Mouse (Mus musculus) embryonic facial prominence, embryonic 12.5 days (tissue): ENCODE results near the gene Slc13a3. TPM values are rescaled to one million over a fixed set of nuclear protein-coding genes. Genes with fewer than 3 reads are reported as not detected.
"Not testable (repeated sequence)": the region's sequence is repeated elsewhere in the genome, so short reads cannot be mapped to it uniquely, and the experiment has no call there.

Experiments
- ATAC-seq: fragments of 200-750 bp; cut with Nextera tagmentation; 2 replicates; pipeline ENCODE4 v1.8.0; 2017; ENCODE audit not compliant: insufficient number of reproducible peaks, insufficient read depth, low FRiP score, low TSS enrichment
- H3K27ac ChIP-seq: fragments of 300-500 bp; sonication (generic); 2 replicates; pipeline ENCODE4 v1.5.1; 2016; ENCODE audit warnings: mild to moderate bottlenecking
- H3K27me3 ChIP-seq: fragments of 300-500 bp; sonication (generic); 2 replicates; pipeline ENCODE4 v1.6.1; 2016; ENCODE audit warnings: mild to moderate bottlenecking, moderate library complexity
- H3K36me3 ChIP-seq: fragments of 300-500 bp; sonication (generic); 2 replicates; pipeline ENCODE4 v1.6.1; 2016; ENCODE audit warnings: mild to moderate bottlenecking
- H3K4me1 ChIP-seq: fragments of 300-500 bp; sonication (generic); 2 replicates; pipeline ENCODE4 v1.6.1; 2016
- H3K4me2 ChIP-seq: fragments of 300-500 bp; sonication (generic); replicated peaks from 2 replicates; pipeline ENCODE4 v1.6.1; 2016; ENCODE audit warnings: mild to moderate bottlenecking, moderate library complexity
- H3K4me3 ChIP-seq: fragments of 300-500 bp; sonication (generic); 2 replicates; pipeline ENCODE4 v1.5.1; 2016; ENCODE audit warnings: mild to moderate bottlenecking
- H3K9ac ChIP-seq: fragments of 300-500 bp; sonication (generic); 2 replicates; pipeline ENCODE4 v1.6.1; 2016; ENCODE audit warnings: mild to moderate bottlenecking, moderate library complexity
- H3K9me3 ChIP-seq: fragments of 300-500 bp; sonication (generic); 2 replicates; pipeline ENCODE4 v1.6.1; 2016; ENCODE audit warnings: mild to moderate bottlenecking, moderate library complexity
- WGBS: fragments of 180-500 bp; shearing (Covaris S2); methylation state at CpG from one replicate; pipeline ENCODE4 v1.1.7; 2016; 5-methylcytosine and 5-hydroxymethylcytosine counted together
- polyA plus RNA-seq: library from polyadenylated mRNA; unstranded; fragments of >200 nt; fragmentation: Nextera tagmentation; extraction: Ambion mirVana; gene quantifications from 2 replicates; pipeline ENCODE4 v1.2.1, GENCODE M21; 2016

The Slc13a3 gene
- 0.10 and 0.24 TPM in 2 replicates for polyA plus RNA-seq

GRCm38 (mm10) chr2:165473003-165473402, at the start of gene Slc13a3:
Gene Slc13a3 (minus strand): TSS chr2:165473230.
- ATAC-seq = no peak
- Histone ChIP-seq H3K27ac (no peak within 1 kb of the TSS), H3K27me3 (peaks cover 20% of the 10 kb centered on the region), H3K36me3 (no peaks in the 10 kb centered on the region), H3K9me3 (no peaks in the 10 kb centered on the region), H3K4me1 (peaks cover 4% of the 10 kb centered on the region; the same call in 1 of the 2 replicates), H3K4me3 (peak within 1 kb of the TSS; percentile 18; the same call in 1 of the 2 replicates), H3K9ac (peak within 1 kb of the TSS; percentile 36; the same call in 1 of the 2 replicates), H3K4me2 (peak within 1 kb of the TSS; percentile 44)
- WGBS = 6% methylated on average over 26 of the region's 35 CpGs

GRCm38 (mm10) chr2:165515178-165515728, 42.2 kb upstream of the Slc13a3 start:
- no peak overlapping the region for H3K9ac ChIP-seq
- no peaks in the 10 kb centered on the region for H3K9me3 ChIP-seq
- ATAC-seq = 0 out of 2 replicates have a peak, but pooled peaks have one; percentile 17
- no peak overlapping the region for H3K4me3 ChIP-seq
- H3K27ac ChIP-seq = no peak overlapping the region
- H3K4me1 ChIP-seq = peaks cover 14% of the 10 kb centered on the region
- H3K27me3 ChIP-seq = no peaks in the 10 kb centered on the region
- no peak overlapping the region for H3K4me2 ChIP-seq
- 93% methylated on average over 20 of the region's 20 CpGs for WGBS
- H3K36me3 ChIP-seq = peaks cover 22% of the 10 kb centered on the region

- WGBS = 47% methylated on average over 11 of the region's 11 CpGs
- no peak for ATAC-seq
These were observed 40.0 kb upstream of the Slc13a3 start for GRCm38 (mm10) chr2:165512870-165513600.

DNA sequence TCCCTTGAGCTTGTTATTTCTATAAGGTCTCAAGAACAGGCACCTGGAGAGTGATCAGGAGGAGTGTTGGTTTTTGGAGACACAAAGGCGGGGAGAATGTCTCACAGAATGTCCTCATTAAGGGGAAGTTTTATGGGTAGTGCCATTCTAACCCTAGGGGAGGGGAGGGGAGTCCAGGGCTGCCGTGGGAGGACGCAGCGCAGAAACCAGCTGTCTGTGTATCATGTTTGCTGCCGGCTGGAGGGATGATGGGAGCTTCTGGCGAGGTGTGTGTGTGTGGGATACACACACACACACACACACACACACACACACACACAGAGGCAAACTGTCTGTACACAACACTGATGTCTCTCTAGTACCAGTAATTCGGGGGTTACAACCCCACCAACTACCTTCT, 39.4 kb upstream of the Slc13a3 start:
- Histone ChIP-seq H3K4me1 (peaks cover 14% of the 10 kb centered on the region), H3K27me3 (no peaks in the 10 kb centered on the region), H3K9me3 (no peaks in the 10 kb centered on the region), H3K27ac (peak overlapping the region; percentile 36; the same call in 1 of the 2 replicates), H3K36me3 (peaks cover 18% of the 10 kb centered on the region), H3K9ac (no peak overlapping the region), H3K4me2 (no peak overlapping the region), H3K4me3 (no peak overlapping the region)
- WGBS = 32% methylated on average over 7 of the region's 7 CpGs
- ATAC-seq = no peak

More at GRCm38 (mm10) chr2:165512870-165513600, 40.0 kb upstream of the Slc13a3 start:
- Histone ChIP-seq H3K4me2 (no peak overlapping the region), H3K4me3 (no peak overlapping the region), H3K27me3 (no peaks in the 10 kb centered on the region), H3K9ac (no peak overlapping the region; the same call in 1 of the 2 replicates), H3K27ac (peak overlapping the region; percentile 36; the same call in 1 of the 2 replicates), H3K4me1 (peaks cover 14% of the 10 kb centered on the region), H3K36me3 (peaks cover 18% of the 10 kb centered on the region), H3K9me3 (no peaks in the 10 kb centered on the region)

DNA sequence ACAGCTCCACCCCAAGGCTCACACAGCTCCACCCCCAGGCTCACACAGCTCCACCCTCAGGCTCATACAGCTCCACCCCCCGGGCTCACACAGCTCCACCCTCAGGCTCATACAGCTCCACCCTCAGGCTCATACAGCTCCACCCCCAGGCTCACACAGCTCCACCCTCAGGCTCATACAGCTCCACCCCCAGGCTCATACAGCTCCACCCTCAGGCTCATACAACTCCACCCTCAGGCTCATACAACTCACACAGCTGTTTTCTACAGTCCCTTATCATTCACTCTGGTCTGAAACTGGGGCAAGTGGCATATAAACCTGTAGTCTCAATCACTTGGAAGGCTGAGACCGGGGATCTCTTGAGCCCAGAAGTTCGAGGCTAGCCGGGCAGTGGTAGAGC, 38.5 kb upstream of the Slc13a3 start:
- WGBS = 81% methylated on average over 4 of the region's 4 CpGs
- not testable (repeated sequence) for H3K9ac ChIP-seq, H3K4me3 ChIP-seq, H3K27me3 ChIP-seq, H3K9me3 ChIP-seq, H3K27ac ChIP-seq, ATAC-seq, H3K4me2 ChIP-seq
- H3K4me1 ChIP-seq = peaks cover 14% of the 10 kb centered on the region
- H3K36me3 ChIP-seq = peaks cover 15% of the 10 kb centered on the region

GRCm38 (mm10) chr2:165510914-165511458, 38.0 kb upstream of the Slc13a3 start:
- H3K36me3 ChIP-seq, H3K4me3 ChIP-seq, H3K27ac ChIP-seq, H3K9me3 ChIP-seq, H3K4me2 ChIP-seq, ATAC-seq, H3K9ac ChIP-seq, H3K27me3 ChIP-seq: not testable (repeated sequence)
- WGBS = 62% methylated on average over 2 of the region's 2 CpGs
- peaks cover 14% of the 10 kb centered on the region for H3K4me1 ChIP-seq

- H3K4me3 ChIP-seq = no peak overlapping the region
- no peaks in the 10 kb centered on the region for H3K27me3 ChIP-seq
- peaks cover 9% of the 10 kb centered on the region for H3K36me3 ChIP-seq
- no peak overlapping the region for H3K4me2 ChIP-seq
- WGBS = 51% methylated on average over 5 of the region's 5 CpGs
- no peak overlapping the region for H3K9ac ChIP-seq
- H3K9me3 ChIP-seq = no peaks in the 10 kb centered on the region
- no peak for ATAC-seq
- H3K4me1 ChIP-seq = peaks cover 14% of the 10 kb centered on the region
- no peak overlapping the region for H3K27ac ChIP-seq
These were observed 37.4 kb upstream of the Slc13a3 start for GRCm38 (mm10) chr2:165510466-165510865.

- ATAC-seq = no peak
- peaks cover 19% of the 10 kb centered on the region for H3K4me1 ChIP-seq
- no peak overlapping the region for H3K4me2 ChIP-seq
- no peak overlapping the region for H3K27ac ChIP-seq
- H3K4me3 ChIP-seq = no peak overlapping the region
- no peak overlapping the region for H3K9ac ChIP-seq
- no peaks in the 10 kb centered on the region for H3K9me3 ChIP-seq
- WGBS = 67% methylated on average over 9 of the region's 9 CpGs
- H3K27me3 ChIP-seq = no peaks in the 10 kb centered on the region
- peaks cover 2% of the 10 kb centered on the region for H3K36me3 ChIP-seq
These were observed 36.7 kb upstream of the Slc13a3 start for GRCm38 (mm10) chr2:165509686-165510085.

DNA sequence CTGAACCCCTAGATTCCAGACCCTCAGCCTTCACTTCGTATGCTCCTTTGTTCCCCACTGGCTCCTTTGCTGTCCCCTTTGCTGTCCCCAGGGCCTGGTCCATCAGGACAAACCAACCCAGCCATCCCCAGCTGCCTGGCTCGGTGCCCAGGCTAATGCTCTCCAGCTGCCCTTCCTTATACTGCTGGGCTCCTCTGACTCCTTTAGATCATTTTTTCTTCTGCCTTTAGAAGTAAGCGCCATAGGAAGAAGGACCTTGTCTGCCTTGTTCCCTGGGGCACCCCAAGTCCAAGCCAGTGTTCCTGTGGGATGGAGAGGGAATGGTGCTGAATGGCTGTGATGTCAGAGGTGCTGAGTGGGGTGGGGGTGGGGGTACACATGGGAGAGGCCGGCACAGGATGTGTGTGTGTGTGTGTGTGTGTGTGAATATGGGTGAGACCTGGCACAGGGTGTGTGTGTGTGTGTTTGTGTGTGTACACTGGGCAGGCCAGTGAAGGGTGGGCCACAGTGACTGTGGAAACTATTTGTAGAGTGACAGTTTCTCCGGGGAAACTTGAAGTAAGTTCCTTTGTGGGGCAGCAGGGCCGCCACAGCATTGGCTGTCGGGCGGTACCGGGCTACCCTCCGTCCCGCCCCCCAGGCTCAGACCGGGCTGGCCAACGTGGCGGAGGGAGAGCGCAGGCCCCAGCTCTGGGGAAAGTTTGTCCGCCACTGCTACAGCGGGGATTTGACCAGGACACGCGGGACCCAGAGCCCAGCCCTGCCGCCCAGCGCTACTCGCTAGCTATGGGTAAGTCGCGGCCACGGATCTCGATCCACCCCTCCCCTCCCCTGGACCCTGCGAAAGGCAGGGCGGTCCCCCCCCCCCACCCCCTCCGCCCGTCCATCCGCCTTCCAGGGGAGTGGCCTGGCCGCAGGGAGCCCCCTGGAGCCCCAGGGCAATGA, 30.5 kb upstream of the Slc13a3 start, which contains the start of gene Slc2a10:
Gene Slc2a10, plus strand, starts transcription at position 529 of the 945 bp plus-strand sequence.
- Histone ChIP-seq H3K4me1 (peaks cover 26% of the 10 kb centered on the region), H3K4me3 (peak within 1 kb of the TSS; percentile 51), H3K4me2 (peak within 1 kb of the TSS; percentile 83), H3K27ac (peak within 1 kb of the TSS; percentile 77), H3K9me3 (no peaks in the 10 kb centered on the region), H3K36me3 (no peaks in the 10 kb centered on the region), H3K9ac (peak within 1 kb of the TSS; percentile 75), H3K27me3 (no peaks in the 10 kb centered on the region)
- peak; percentile 83 for ATAC-seq
- WGBS = 4% methylated on average over 26 of the region's 32 CpGs

DNA sequence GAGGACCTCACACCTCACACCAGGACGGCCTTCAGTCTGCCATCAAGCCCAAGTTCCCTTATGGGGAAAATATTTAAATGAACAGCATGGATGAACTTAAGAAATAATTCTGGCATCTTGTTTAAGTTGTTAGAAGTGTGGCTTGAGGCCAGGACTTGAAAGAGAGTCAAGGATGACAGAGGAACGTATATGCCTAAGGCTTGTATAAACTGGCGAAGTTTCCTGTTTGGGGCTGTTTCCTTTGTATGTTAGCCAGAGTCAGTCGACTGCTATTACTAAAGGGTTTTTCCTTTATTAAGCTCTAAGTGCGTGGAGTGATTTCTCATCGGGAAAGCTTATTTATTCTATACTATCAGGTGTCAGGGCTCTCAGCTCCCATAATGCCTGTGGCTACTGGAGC, 25.8 kb upstream of the Slc13a3 start:
- H3K4me3 ChIP-seq = no peak overlapping the region
- WGBS = 63% methylated on average over 6 of the region's 6 CpGs
- H3K27ac ChIP-seq = no peak overlapping the region
- no peak overlapping the region for H3K9ac ChIP-seq
- H3K36me3 ChIP-seq = no peaks in the 10 kb centered on the region
- no peaks in the 10 kb centered on the region for H3K27me3 ChIP-seq
- H3K4me2 ChIP-seq = no peak overlapping the region
- H3K9me3 ChIP-seq = no peaks in the 10 kb centered on the region
- H3K4me1 ChIP-seq = peaks cover 12% of the 10 kb centered on the region
- no peak for ATAC-seq

GRCm38 (mm10) chr2:165497706-165498275, 24.8 kb upstream of the Slc13a3 start:
- H3K27me3 ChIP-seq = no peaks in the 10 kb centered on the region
- no peaks in the 10 kb centered on the region for H3K36me3 ChIP-seq
- peaks cover 5% of the 10 kb centered on the region for H3K4me1 ChIP-seq
- no peak for ATAC-seq
- no peak overlapping the region for H3K4me3 ChIP-seq
- WGBS = 74% methylated on average over 2 of the region's 2 CpGs
- H3K9ac ChIP-seq = no peak overlapping the region
- H3K4me2 ChIP-seq = no peak overlapping the region
- H3K27ac ChIP-seq = no peak overlapping the region
- no peaks in the 10 kb centered on the region for H3K9me3 ChIP-seq
